Mouse (Mus musculus) midbrain, embryonic 13.5 days (tissue): ENCODE measurements around the gene Gm49366. TPM values are rescaled to one million over a fixed set of nuclear protein-coding genes. Genes with fewer than 3 reads are reported as not detected.
"Not testable (repeated sequence)": the region's sequence is repeated elsewhere in the genome, so short reads cannot be mapped to it uniquely, and the experiment has no call there.

Experiments used
- ATAC-seq: fragments of 200-750 bp; cut with Nextera tagmentation; 2 replicates; pipeline ENCODE4 v1.8.0; 2017; ENCODE audit warnings: mild to moderate bottlenecking, moderate TSS enrichment, moderate library complexity
- H3K27ac ChIP-seq: fragments of 300-500 bp; sonication (generic); 2 replicates; pipeline ENCODE4 v1.5.1; 2015; ENCODE audit warnings: inconsistent platforms, mild to moderate bottlenecking, moderate library complexity
- H3K27me3 ChIP-seq: fragments of 300-500 bp; sonication (generic); 2 replicates; pipeline ENCODE4 v1.6.1; 2015; ENCODE audit warnings: mild to moderate bottlenecking, inconsistent platforms
- H3K36me3 ChIP-seq: fragments of 300-500 bp; sonication (generic); 2 replicates; pipeline ENCODE4 v1.6.1; 2015; ENCODE audit warnings: mild to moderate bottlenecking, inconsistent platforms
- H3K4me1 ChIP-seq: fragments of 300-500 bp; sonication (generic); replicated peaks from 2 replicates; pipeline ENCODE4 v1.6.1; 2015; ENCODE audit warnings: inconsistent platforms
- H3K4me2 ChIP-seq: fragments of 300-500 bp; sonication (generic); replicated peaks from 2 replicates; pipeline ENCODE4 v1.6.1; 2015; ENCODE audit warnings: moderate library complexity, mild to moderate bottlenecking, inconsistent platforms
- H3K4me3 ChIP-seq: fragments of 300-500 bp; sonication (generic); replicated peaks from 2 replicates; pipeline ENCODE4 v1.5.1; 2015; ENCODE audit warnings: mild to moderate bottlenecking, inconsistent platforms
- H3K9ac ChIP-seq: fragments of 300-500 bp; sonication (generic); replicated peaks from 2 replicates; pipeline ENCODE4 v1.6.1; 2015; ENCODE audit warnings: mild to moderate bottlenecking, inconsistent platforms
- H3K9me3 ChIP-seq: fragments of 300-500 bp; sonication (generic); 2 replicates; pipeline ENCODE4 v1.6.1; 2016; ENCODE audit warnings: mild to moderate bottlenecking, inconsistent platforms
- WGBS: fragments of 180-500 bp; shearing (Covaris S2); methylation state at CpG from one replicate; pipeline ENCODE4 v1.1.7; 2015; 5-methylcytosine and 5-hydroxymethylcytosine counted together
- polyA plus RNA-seq: library from polyadenylated mRNA; unstranded; fragments of >200 nt; fragmentation: Nextera tagmentation; extraction: Ambion mirVana; gene quantifications from 2 replicates; pipeline ENCODE4 v1.2.1, GENCODE M21; 2015

Gene Gm49366
- not detected in 2 replicates for polyA plus RNA-seq

- 4% methylated on average over 38 of the region's 39 CpGs for WGBS
- H3K36me3 ChIP-seq, H3K27ac ChIP-seq, H3K4me1 ChIP-seq, H3K27me3 ChIP-seq: not testable (repeated sequence)
- H3K4me3 ChIP-seq: peak within 1 kb of the TSS; percentile 44
- peak within 1 kb of the TSS; percentile 52 for H3K9ac ChIP-seq
- ATAC-seq: 0 out of 2 replicates have a peak, but pooled peaks have one; percentile 48
- H3K4me2 ChIP-seq: peak within 1 kb of the TSS; percentile 60
- 0 out of 2 replicates have a peak, but pooled peaks cover 17% of the 10 kb centered on the region for H3K9me3 ChIP-seq
These were observed at the start of gene Gm49366 for GRCm38 (mm10) chr12:84038691-84039111. Gene Gm49366 (plus strand): TSS chr12:84038935.

- Histone ChIP-seq H3K27me3 (no peaks in the 10 kb centered on the region), H3K9ac (no peak overlapping the region), H3K36me3 (peaks cover 5% of the 10 kb centered on the region; the same call in 1 of the 2 replicates), H3K9me3 (no peaks in the 10 kb centered on the region), H3K4me2 (no peak overlapping the region), H3K4me3 (no peak overlapping the region), H3K27ac (no peak overlapping the region), H3K4me1 (peaks cover 9% of the 10 kb centered on the region)
- 97% methylated on average over 4 of the region's 4 CpGs for WGBS
- ATAC-seq: no peak
These were observed 49.4 kb upstream of the Gm49366 start for GRCm38 (mm10) chr12:83989378-83989777.

GRCm38 (mm10) chr12:83997221-83997620 is 41.5 kb upstream of the Gm49366 start:
- H3K36me3 ChIP-seq: peaks cover 5% of the 10 kb centered on the region; the same call in 1 of the 2 replicates
- WGBS: 78% methylated on average over 2 of the region's 2 CpGs
- H3K4me1 ChIP-seq: no peaks in the 10 kb centered on the region
- no peak overlapping the region for H3K9ac ChIP-seq
- no peak for ATAC-seq
- no peaks in the 10 kb centered on the region for H3K27me3 ChIP-seq
- 0 out of 2 replicates have a peak, but pooled peaks cover 9% of the 10 kb centered on the region for H3K9me3 ChIP-seq
- H3K27ac ChIP-seq: no peak overlapping the region
- H3K4me2 ChIP-seq: no peak overlapping the region
- H3K4me3 ChIP-seq: no peak overlapping the region

- Histone ChIP-seq H3K27ac (no peak overlapping the region), H3K9ac (no peak overlapping the region), H3K9me3 (peaks cover 15% of the 10 kb centered on the region; the same call in 1 of the 2 replicates), H3K4me2 (no peak overlapping the region), H3K4me3 (no peak overlapping the region), H3K36me3 (peaks cover under 1% of the 10 kb centered on the region; the same call in 1 of the 2 replicates), H3K4me1 (no peaks in the 10 kb centered on the region), H3K27me3 (no peaks in the 10 kb centered on the region)
- WGBS: 66% methylated on average over 11 of the region's 11 CpGs
- ATAC-seq: no peak
These were observed 40.2 kb upstream of the Gm49366 start for GRCm38 (mm10) chr12:83998341-83999107.

- WGBS: 82% methylated on average over 8 of the region's 8 CpGs
- not testable (repeated sequence) for H3K27me3 ChIP-seq, H3K27ac ChIP-seq, H3K9ac ChIP-seq, H3K4me2 ChIP-seq, H3K36me3 ChIP-seq, H3K4me1 ChIP-seq, H3K4me3 ChIP-seq, ATAC-seq
- H3K9me3 ChIP-seq: peaks cover 15% of the 10 kb centered on the region; the same call in 1 of the 2 replicates
These were observed 39.5 kb upstream of the Gm49366 start for GRCm38 (mm10) chr12:83999237-83999636.

- no peak overlapping the region for H3K27ac ChIP-seq
- WGBS: 86% methylated on average over 3 of the region's 3 CpGs
- H3K36me3 ChIP-seq: no peaks in the 10 kb centered on the region
- no peak overlapping the region for H3K4me2 ChIP-seq
- peaks cover 15% of the 10 kb centered on the region; the same call in 1 of the 2 replicates for H3K9me3 ChIP-seq
- ATAC-seq: no peak
- H3K4me3 ChIP-seq: no peak overlapping the region
- no peaks in the 10 kb centered on the region for H3K4me1 ChIP-seq
- no peaks in the 10 kb centered on the region for H3K27me3 ChIP-seq
- no peak overlapping the region for H3K9ac ChIP-seq
These were observed 38.3 kb upstream of the Gm49366 start for GRCm38 (mm10) chr12:84000418-84000817.

- Histone ChIP-seq H3K36me3 (no peaks in the 10 kb centered on the region), H3K27ac (no peak overlapping the region), H3K4me1 (peaks cover 7% of the 10 kb centered on the region), H3K4me2 (no peak overlapping the region), H3K27me3 (no peaks in the 10 kb centered on the region), H3K9ac (no peak overlapping the region), H3K9me3 (peaks cover 12% of the 10 kb centered on the region; the same call in 1 of the 2 replicates), H3K4me3 (no peak overlapping the region)
- no peak for ATAC-seq
- 86% methylated on average over 1 of the region's 1 CpGs for WGBS
These were observed 34.9 kb upstream of the Gm49366 start for GRCm38 (mm10) chr12:84003866-84004265.

- Histone ChIP-seq H3K4me3 (no peak overlapping the region), H3K4me2 (peak overlapping the region; percentile 59; the same call in 1 of the 2 replicates), H3K9me3 (no peaks in the 10 kb centered on the region), H3K27me3 (no peaks in the 10 kb centered on the region), H3K36me3 (no peaks in the 10 kb centered on the region), H3K27ac (peak overlapping the region; percentile 66), H3K9ac (no peak overlapping the region), H3K4me1 (peaks cover 36% of the 10 kb centered on the region)
- ATAC-seq: no peak
- 91% methylated on average over 12 of the region's 12 CpGs for WGBS
These were observed 30.5 kb upstream of the Gm49366 start for GRCm38 (mm10) chr12:84008251-84008650.

GRCm38 (mm10) chr12:84008729-84009128 is 30.0 kb upstream of the Gm49366 start:
- 36% methylated on average over 8 of the region's 8 CpGs for WGBS
- peak overlapping the region; percentile 59 for H3K4me2 ChIP-seq
- H3K9ac ChIP-seq: 0 out of 2 replicates have a peak overlapping the region, but pooled peaks have one; percentile 63
- H3K4me1 ChIP-seq: peaks cover 36% of the 10 kb centered on the region
- H3K9me3 ChIP-seq: no peaks in the 10 kb centered on the region
- no peak for ATAC-seq
- H3K27me3 ChIP-seq: no peaks in the 10 kb centered on the region
- peak overlapping the region; percentile 66 for H3K27ac ChIP-seq
- H3K36me3 ChIP-seq: no peaks in the 10 kb centered on the region
- peak overlapping the region; percentile 47 for H3K4me3 ChIP-seq

GRCm38 (mm10) chr12:84009171-84009965 is 29.4 kb upstream of the Gm49366 start, which contains the start of gene Acot1:
Gene Acot1 (plus strand): TSS chr12:84009490.
- H3K36me3 ChIP-seq, H3K9me3 ChIP-seq, H3K27me3 ChIP-seq: not testable (repeated sequence)
- Histone ChIP-seq H3K4me1 (peaks cover 36% of the 10 kb centered on the region), H3K4me2 (peak within 1 kb of the TSS; percentile 59), H3K9ac (peak within 1 kb of the TSS; percentile 63), H3K4me3 (peak within 1 kb of the TSS; percentile 47), H3K27ac (peak within 1 kb of the TSS; percentile 66)
- peak; percentile 93 for ATAC-seq
- under 1% methylated on average over 53 of the region's 70 CpGs for WGBS

GRCm38 (mm10) chr12:84010201-84010600 is 28.5 kb upstream of the Gm49366 start:
- Histone ChIP-seq H3K27ac (peak overlapping the region; percentile 53; the same call in 1 of the 2 replicates), H3K4me3 (peak overlapping the region; percentile 47), H3K4me2 (peak overlapping the region; percentile 59), H3K4me1 (peaks cover 36% of the 10 kb centered on the region), H3K27me3 (no peaks in the 10 kb centered on the region), H3K9ac (peak overlapping the region; percentile 63), H3K36me3 (no peaks in the 10 kb centered on the region), H3K9me3 (no peaks in the 10 kb centered on the region)
- no peak for ATAC-seq
- 73% methylated on average over 3 of the region's 3 CpGs for WGBS
